Mouse (Mus musculus) embryonic facial prominence, embryonic 15.5 days (tissue): ENCODE measurements around the gene Dctd. TPM values are rescaled to one million over a fixed set of nuclear protein-coding genes. Genes with fewer than 3 reads are reported as not detected.

Experiments
- ATAC-seq: fragments of 200-750 bp; cut with Nextera tagmentation; 2 replicates; pipeline ENCODE4 v1.8.0; 2017; ENCODE audit warnings: low read depth, moderate TSS enrichment; ENCODE audit not compliant: insufficient number of reproducible peaks, low FRiP score, low TSS enrichment
- H3K27ac ChIP-seq: fragments of 300-500 bp; sonication (generic); replicated peaks from 2 replicates; pipeline ENCODE4 v1.5.1; 2015; ENCODE audit warnings: mild to moderate bottlenecking, inconsistent platforms
- H3K27me3 ChIP-seq: fragments of 300-500 bp; sonication (generic); 2 replicates; pipeline ENCODE4 v1.6.1; 2015; ENCODE audit warnings: inconsistent platforms
- H3K36me3 ChIP-seq: fragments of 300-500 bp; sonication (generic); 2 replicates; pipeline ENCODE4 v1.6.1; 2015; ENCODE audit warnings: mild to moderate bottlenecking, inconsistent platforms
- H3K4me1 ChIP-seq: fragments of 300-500 bp; sonication (generic); 2 replicates; pipeline ENCODE4 v1.6.1; 2015; ENCODE audit warnings: inconsistent platforms
- H3K4me2 ChIP-seq: fragments of 300-500 bp; sonication (generic); replicated peaks from 2 replicates; pipeline ENCODE4 v1.6.1; 2015; ENCODE audit warnings: mild to moderate bottlenecking, inconsistent platforms
- H3K4me3 ChIP-seq: fragments of 300-500 bp; sonication (generic); replicated peaks from 2 replicates; pipeline ENCODE4 v1.5.1; 2015; ENCODE audit warnings: mild to moderate bottlenecking, inconsistent platforms
- H3K9ac ChIP-seq: fragments of 300-500 bp; sonication (generic); 2 replicates; pipeline ENCODE4 v1.6.1; 2015; ENCODE audit warnings: inconsistent platforms
- H3K9me3 ChIP-seq: fragments of 300-500 bp; sonication (generic); replicated peaks from 2 replicates; pipeline ENCODE4 v1.6.1; 2016; ENCODE audit warnings: inconsistent platforms
- WGBS: fragments of 180-500 bp; shearing (Covaris S2); methylation state at CpG from one replicate; pipeline ENCODE4 v1.1.7; 2015; 5-methylcytosine and 5-hydroxymethylcytosine counted together
- polyA plus RNA-seq: library from polyadenylated mRNA; unstranded; fragments of >200 nt; fragmentation: Nextera tagmentation; extraction: Ambion mirVana; gene quantifications from 2 replicates; pipeline ENCODE4 v1.2.1, GENCODE M21; 2015

Gene Dctd
- polyA plus RNA-seq, 1 experiment from 2014 or later, result 24.9 TPM

DNA sequence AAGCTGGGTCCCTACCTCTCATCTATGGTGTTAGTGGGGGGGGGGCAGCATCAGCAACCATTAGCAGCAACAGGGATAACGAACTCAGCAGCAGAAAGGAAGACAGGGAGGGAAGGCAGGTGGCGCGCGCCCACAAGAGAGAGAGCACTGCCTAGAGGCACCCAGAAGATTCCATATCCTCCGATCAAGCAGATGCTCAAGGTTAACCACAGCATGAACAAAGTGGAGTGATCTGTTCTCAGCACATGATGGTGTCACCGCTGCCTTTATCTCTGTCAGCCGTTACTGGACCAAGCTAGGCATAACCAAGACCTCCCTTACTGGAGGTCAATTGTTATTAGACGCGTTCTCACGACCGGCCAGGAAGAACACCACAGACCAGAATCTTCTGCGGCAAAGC is 89.7 kb downstream of the Dctd start:
- 96% methylated on average over 12 of the region's 12 CpGs for WGBS

DNA sequence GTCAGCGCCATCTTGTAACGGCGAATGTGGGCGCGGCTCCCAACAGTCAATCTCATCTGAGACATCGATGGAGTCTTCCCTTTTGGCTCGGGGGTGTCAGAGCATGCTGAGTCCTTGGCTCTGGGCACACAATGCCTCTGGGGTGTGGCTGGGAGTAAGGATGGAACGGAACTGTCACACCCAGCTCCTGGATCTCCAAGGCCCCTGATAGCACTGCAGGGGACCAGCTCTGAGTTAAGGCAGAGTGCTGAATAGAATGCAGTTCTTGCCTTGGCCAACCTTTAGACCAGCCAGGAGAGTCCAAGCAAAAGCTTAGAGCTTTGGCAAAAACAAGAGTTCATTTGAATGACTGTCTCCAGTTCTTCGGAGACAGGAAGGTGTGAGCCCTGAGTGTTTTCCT is 97.1 kb downstream of the Dctd start:
- H3K9me3 ChIP-seq, result no peaks in the 10 kb centered on the region
- H3K9ac ChIP-seq, result no peak overlapping the region
- 96% methylated on average over 9 of the region's 9 CpGs for WGBS
- H3K4me2 ChIP-seq, result no peak overlapping the region
- H3K4me1 ChIP-seq, result no peaks in the 10 kb centered on the region
- H3K27me3 ChIP-seq, result no peaks in the 10 kb centered on the region
- no peak overlapping the region for H3K4me3 ChIP-seq
- H3K36me3 ChIP-seq, result no peaks in the 10 kb centered on the region
- no peak for ATAC-seq
- no peak overlapping the region for H3K27ac ChIP-seq

More for the DNA sequence above, 89.7 kb downstream of the Dctd start:
- H3K27me3 ChIP-seq, result no peaks in the 10 kb centered on the region
- no peaks in the 10 kb centered on the region for H3K4me1 ChIP-seq
- no peak overlapping the region for H3K4me2 ChIP-seq
- H3K27ac ChIP-seq, result no peak overlapping the region
- no peak for ATAC-seq
- H3K4me3 ChIP-seq, result no peak overlapping the region
- H3K9me3 ChIP-seq, result no peaks in the 10 kb centered on the region
- H3K36me3 ChIP-seq, result no peaks in the 10 kb centered on the region
- H3K9ac ChIP-seq, result no peak overlapping the region

DNA sequence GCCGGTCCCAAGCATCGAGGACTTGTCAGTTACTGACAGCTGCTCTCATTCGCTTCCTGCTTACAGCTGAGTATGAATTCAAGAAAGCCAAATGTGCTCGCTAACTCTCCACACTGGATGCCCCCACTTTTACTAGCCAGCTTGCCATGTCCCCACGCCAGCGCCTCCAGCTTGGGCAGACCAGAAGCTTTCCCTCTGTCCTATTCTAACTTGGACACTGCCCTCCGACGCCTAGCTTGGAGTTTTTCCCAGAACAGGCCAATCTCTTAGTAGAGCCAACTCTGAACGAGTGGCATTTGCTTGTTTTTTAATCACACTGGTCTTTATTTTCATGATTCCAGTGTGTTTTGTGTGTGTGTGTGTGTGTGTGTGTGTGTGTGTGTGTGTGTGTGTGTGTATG is 100.3 kb downstream of the Dctd start:
- Histone ChIP-seq H3K9ac (no peak overlapping the region), H3K27me3 (no peaks in the 10 kb centered on the region), H3K4me1 (0 out of 2 replicates have a peak, but pooled peaks cover 3% of the 10 kb centered on the region), H3K9me3 (no peaks in the 10 kb centered on the region), H3K36me3 (no peaks in the 10 kb centered on the region), H3K27ac (no peak overlapping the region), H3K4me2 (no peak overlapping the region), H3K4me3 (no peak overlapping the region)
- 93% methylated on average over 9 of the region's 9 CpGs for WGBS
- ATAC-seq, result no peak

DNA sequence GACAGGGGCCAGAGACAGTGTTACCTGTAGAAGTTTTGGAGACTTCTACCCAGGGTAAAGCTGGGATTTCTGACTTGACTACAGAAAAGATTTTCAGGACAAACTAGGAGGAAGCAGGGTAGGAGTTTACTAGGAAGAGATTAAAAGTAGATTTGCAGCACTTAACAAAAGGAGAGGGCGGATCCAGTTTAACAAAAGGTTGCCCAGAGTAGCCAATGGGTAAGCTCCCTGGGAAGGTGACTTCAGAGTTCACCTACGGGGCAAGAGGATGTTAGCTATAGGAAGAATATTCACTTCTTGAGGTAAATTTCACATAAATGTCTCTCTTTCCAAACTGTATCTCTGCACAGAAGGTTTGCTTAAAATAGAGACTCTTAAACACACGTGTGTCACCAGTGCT is 103.7 kb downstream of the Dctd start:
- H3K36me3 ChIP-seq, result no peaks in the 10 kb centered on the region
- H3K4me1 ChIP-seq, result 0 out of 2 replicates have a peak, but pooled peaks cover 4% of the 10 kb centered on the region
- 64% methylated on average over 3 of the region's 3 CpGs for WGBS
- H3K9ac ChIP-seq, result no peak overlapping the region
- no peaks in the 10 kb centered on the region for H3K9me3 ChIP-seq
- H3K27ac ChIP-seq, result no peak overlapping the region
- H3K4me2 ChIP-seq, result no peak overlapping the region
- no peaks in the 10 kb centered on the region for H3K27me3 ChIP-seq
- no peak for ATAC-seq
- no peak overlapping the region for H3K4me3 ChIP-seq

Other genes starting within 250 kb of the Dctd start
- 11.9 and 12.0 TPM in 2 replicates for gene Wwc2, start 108.2 kb upstream of the Dctd start, polyA plus RNA-seq